Mouse (Mus musculus) heart, postnatal 4 days (tissue): ENCODE measurements around the gene Extl2. TPM values are rescaled to one million over a fixed set of nuclear protein-coding genes. Genes with fewer than 3 reads are reported as not detected.
A peak's percentile ranks its signal among the peaks of the same experiment; 100 is the strongest.

Source experiments
- DNase-seq: peaks from one replicate; pipeline ENCODE4 v3.0.0; 2021
- total RNA-seq, 2 experiments: library from RNA; stranded (reverse); gene quantifications; 2 replicates each; pipeline ENCODE4 v1.2.3; 2021

Extl2 gene
- total RNA-seq, 2 experiments from 2014 or later, result 18.7 to 19.1 TPM

GRCm38 (mm10) chr3:116007941-116008440 lies 729 bp downstream of the Extl2 start:
- DNase-seq, result peak; percentile 78

GRCm38 (mm10) chr3:116009622-116010344 lies 2.5 kb downstream of the Extl2 start:
- no peak for DNase-seq

GRCm38 (mm10) chr3:116014901-116015300 lies 7.6 kb downstream of the Extl2 start:
- DNase-seq, result no peak

- DNase-seq, result no peak
Measured at GRCm38 (mm10) chr3:116016116-116016515, 8.9 kb downstream of the Extl2 start.

GRCm38 (mm10) chr3:116018606-116019005 lies 11.3 kb downstream of the Extl2 start:
- DNase-seq, result no peak

- no peak for DNase-seq
Measured at GRCm38 (mm10) chr3:116019136-116019535, 11.9 kb downstream of the Extl2 start.

- DNase-seq, result no peak
Measured at GRCm38 (mm10) chr3:116024236-116024635, 17.0 kb downstream of the Extl2 start.

- no peak for DNase-seq
Measured at GRCm38 (mm10) chr3:116024669-116025068, 17.4 kb downstream of the Extl2 start.

GRCm38 (mm10) chr3:116025701-116026100 lies 18.4 kb downstream of the Extl2 start:
- peak; percentile 13 for DNase-seq

GRCm38 (mm10) chr3:116026996-116027395 lies 19.7 kb downstream of the Extl2 start:
- no peak for DNase-seq

- no peak for DNase-seq
Measured at GRCm38 (mm10) chr3:116030152-116030788, 23.0 kb downstream of the Extl2 start.

- no peak for DNase-seq
Measured at GRCm38 (mm10) chr3:116033218-116033870, 26.1 kb downstream of the Extl2 start.

GRCm38 (mm10) chr3:116033871-116034222 lies 26.6 kb downstream of the Extl2 start:
- peak; percentile 11 for DNase-seq

- no peak for DNase-seq
Measured at GRCm38 (mm10) chr3:116040776-116041175, 33.5 kb downstream of the Extl2 start.

GRCm38 (mm10) chr3:116046000-116046399 lies 38.7 kb downstream of the Extl2 start:
- no peak for DNase-seq

GRCm38 (mm10) chr3:116047034-116047433 lies 39.8 kb downstream of the Extl2 start:
- no peak for DNase-seq

GRCm38 (mm10) chr3:116057078-116057477 lies 49.8 kb downstream of the Extl2 start:
- DNase-seq, result no peak

- no peak for DNase-seq
Measured at GRCm38 (mm10) chr3:116060320-116060719, 53.1 kb downstream of the Extl2 start.

- no peak for DNase-seq
Measured at GRCm38 (mm10) chr3:116062141-116062540, 54.9 kb downstream of the Extl2 start.

GRCm38 (mm10) chr3:116072584-116072983 lies 65.3 kb downstream of the Extl2 start:
- no peak for DNase-seq

- no peak for DNase-seq
Measured at GRCm38 (mm10) chr3:116076739-116077138, 69.5 kb downstream of the Extl2 start.

GRCm38 (mm10) chr3:116078490-116078889 lies 71.2 kb downstream of the Extl2 start:
- no peak for DNase-seq
